Mouse (Mus musculus) kidney, adult 9 months (tissue): ENCODE data around the gene Anxa9.
A peak's percentile ranks its signal among the peaks of the same experiment; 100 is the strongest.
"Not testable (repeated sequence)": the region's sequence is repeated elsewhere in the genome, so short reads cannot be mapped to it uniquely, and the experiment has no call there.

Source experiments
- DNase-seq: peaks from one replicate; pipeline ENCODE4 v3.0.0; 2022

Gene Anxa9

GRCm38 (mm10) chr3:95307100-95307499, at the start of gene Anxa9:
TSS of gene Anxa9 (minus strand) at chr3:95307176.
- no peak for DNase-seq

GRCm38 (mm10) chr3:95355911-95356544, 49.1 kb upstream of the Anxa9 start:
- DNase-seq = not testable (repeated sequence)

DNA sequence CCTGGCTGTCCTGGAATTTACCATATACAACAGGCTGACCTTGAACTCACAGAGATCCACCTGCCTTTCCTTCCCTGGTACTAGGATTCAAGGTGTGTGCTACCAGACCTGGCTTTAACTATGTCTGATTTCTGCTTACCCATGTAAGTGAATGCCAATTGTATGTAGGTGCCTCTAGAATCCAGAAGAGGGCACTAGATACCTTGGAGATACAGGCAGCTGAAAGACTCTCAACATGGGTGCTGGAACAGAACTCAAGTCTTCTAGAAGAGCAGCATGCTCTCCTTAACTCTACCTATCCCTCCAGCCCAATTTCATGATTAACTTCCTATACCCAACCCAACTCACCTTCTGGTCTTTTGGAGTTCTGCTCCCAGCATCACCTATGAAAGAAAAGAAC, 42.5 kb upstream of the Anxa9 start:
- peak; percentile 73 for DNase-seq

DNA sequence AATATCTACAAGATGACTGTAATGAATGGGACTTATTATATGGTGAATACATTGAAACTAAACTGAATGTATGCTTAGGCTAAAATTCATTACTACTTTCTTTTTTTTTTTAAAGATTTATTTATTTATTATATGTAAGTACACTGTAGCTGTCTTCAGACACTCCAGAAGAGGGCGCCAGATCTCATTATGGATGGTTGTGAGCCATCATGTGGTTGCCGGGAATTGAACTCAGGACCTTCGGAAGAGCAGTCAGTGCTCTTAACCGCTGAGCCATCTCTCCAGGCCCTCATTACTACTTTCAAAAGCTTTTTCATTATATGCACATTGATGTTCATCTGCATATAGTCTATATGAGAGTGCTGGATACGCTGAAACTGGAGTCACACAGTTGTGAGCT, 41.4 kb upstream of the Anxa9 start:
- DNase-seq = not testable (repeated sequence)

DNA sequence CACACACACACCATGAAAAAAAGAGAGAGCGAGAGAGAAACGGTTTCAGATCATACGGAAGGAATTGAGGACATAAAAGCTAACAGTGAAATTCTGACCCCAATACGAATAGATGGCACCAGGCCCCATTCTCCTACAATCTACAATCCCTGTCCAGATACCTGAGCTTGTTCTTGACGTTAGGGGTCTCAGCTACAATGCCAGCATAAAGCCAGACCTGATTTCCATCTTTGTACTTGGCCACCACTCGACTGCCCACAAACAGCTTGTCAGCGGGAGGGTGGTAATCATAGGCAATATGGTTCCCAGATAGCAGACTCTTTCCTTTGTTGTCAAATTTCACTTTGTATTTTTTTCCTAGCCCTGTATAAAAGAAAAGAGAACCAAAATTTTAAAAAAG, 39.5 kb upstream of the Anxa9 start:
- DNase-seq = no peak

- DNase-seq = not testable (repeated sequence)
Observed at GRCm38 (mm10) chr3:95343356-95344000, 36.5 kb upstream of the Anxa9 start.

DNA sequence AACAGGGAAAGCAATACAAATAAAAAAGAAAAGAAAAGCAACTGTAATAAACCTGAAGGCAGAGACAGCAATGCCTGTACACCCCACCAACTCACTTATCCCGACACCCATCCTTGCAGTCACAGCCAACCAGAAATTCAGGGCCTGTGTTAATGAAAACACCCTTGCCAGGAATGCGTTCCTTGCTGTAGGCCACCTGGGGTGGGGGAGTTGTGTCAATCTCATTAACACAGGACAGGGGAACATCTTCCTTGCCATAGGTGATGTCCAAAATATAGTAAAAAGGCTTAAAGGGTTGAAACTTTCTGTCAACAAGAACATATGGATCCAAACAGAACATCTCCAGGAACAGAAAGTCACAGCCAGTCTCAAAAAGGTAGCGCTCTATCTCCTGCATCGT, 31.3 kb upstream of the Anxa9 start:
- no peak for DNase-seq

DNA sequence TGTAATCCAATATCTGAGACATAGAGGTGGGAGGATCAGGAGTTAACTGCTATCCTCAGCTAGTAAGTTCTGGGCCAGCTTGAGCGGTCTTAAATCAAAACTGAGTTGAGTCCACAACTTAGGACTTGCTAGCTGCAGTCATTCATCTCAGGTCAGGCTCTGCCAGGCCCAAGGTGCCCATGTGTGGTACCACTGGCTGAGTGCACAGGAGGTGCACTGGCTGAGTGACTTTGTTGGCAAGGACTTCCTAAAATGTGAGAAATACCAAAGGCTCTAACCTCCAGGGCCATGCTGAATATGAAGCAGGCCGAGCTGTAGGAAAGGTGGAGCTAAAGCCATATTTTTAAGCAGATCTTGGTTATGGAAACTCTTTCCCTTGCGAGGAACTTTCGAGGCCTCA, 30.4 kb upstream of the Anxa9 start:
- DNase-seq = no peak

- no peak for DNase-seq
Observed at GRCm38 (mm10) chr3:95331528-95331927, 24.6 kb upstream of the Anxa9 start.

- DNase-seq = no peak
Observed at GRCm38 (mm10) chr3:95328803-95329404, 21.9 kb upstream of the Anxa9 start.

GRCm38 (mm10) chr3:95324454-95325144, 17.6 kb upstream of the Anxa9 start:
- no peak for DNase-seq

DNA sequence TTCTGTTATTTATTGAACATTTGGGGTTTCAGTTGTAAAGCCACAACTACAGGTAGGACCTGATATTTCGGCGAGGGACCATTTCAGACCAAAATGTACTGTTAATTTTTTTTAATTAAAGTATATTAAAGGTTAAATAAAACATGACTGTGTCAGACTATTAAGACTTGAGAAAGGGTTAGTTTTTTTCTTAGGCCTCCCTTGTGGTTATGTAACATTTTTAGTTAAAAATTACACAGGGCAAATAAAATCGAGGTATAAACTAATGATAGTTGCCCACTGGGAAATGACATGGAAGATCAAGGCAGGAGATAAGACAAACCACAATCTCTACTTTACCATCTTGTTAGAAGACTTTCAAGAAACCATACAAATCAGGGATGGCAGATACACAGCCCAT, 16.5 kb upstream of the Anxa9 start:
- DNase-seq = peak; percentile 63

DNA sequence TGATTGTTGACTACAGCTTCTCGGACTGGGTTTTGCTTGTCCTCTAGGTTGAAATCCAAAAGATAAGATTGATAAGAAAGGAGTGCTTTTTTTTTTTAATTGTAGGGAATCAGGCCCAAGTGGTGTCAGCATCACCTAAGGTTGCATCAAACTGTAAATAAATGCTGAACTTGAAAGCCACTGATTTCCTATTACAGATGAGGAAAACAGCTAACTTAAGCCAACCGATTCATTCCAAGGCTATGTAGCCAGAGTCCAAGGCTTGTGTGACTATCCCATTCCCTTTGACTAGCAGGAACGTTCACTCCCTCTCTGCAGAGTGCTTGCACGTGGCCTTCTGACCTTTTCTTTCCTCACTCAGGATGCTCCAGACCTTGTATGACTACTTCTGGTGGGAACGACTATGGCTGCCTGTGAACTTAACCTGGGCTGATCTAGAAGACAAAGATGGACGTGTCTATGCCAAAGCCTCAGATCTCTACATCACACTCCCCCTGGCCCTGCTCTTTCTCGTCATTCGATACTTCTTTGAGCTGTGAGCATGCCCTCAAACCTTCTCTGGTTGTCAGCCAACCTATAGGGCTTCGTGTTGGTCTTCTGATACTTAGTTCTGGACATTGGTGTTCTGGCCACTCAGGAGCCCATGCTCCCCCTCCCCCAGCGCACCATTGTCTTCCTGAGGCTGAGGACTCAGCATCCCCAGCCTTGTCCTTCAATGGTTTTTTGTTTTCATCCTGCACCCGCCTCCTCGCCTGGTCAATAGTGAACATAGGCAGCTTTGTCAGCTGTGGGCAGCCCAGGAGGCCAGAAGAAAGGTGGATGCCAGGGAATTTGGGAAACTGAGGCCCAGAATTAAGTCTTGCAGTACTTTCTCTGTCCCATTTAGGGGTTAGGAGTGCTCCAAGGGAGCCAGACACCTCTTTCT, 13.0 kb upstream of the Anxa9 start:
- no peak for DNase-seq

DNA sequence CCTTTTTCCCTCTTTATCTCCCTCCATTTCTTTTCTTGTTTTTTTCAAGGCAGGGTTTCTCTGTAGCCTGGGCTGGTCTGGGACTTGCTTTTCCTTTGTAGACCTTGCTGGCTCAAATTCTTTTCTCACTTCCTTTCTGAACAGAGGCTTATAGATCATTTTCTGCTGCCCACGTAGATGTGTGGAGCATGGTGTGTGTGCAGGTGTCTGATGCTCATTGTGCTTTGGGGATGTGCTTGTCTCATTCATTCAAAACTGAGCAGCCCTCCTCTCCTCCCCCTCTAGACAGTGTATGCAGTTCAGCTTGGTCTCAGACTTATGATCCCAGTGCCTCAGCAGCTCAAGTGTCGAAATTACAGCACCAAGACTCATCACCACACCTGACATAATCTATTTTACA, 12.1 kb upstream of the Anxa9 start:
- DNase-seq = no peak

GRCm38 (mm10) chr3:95318548-95318947, 11.6 kb upstream of the Anxa9 start:
- peak; percentile 92 for DNase-seq

GRCm38 (mm10) chr3:95317414-95318080, 10.6 kb upstream of the Anxa9 start:
- DNase-seq = peak; percentile 86

DNA sequence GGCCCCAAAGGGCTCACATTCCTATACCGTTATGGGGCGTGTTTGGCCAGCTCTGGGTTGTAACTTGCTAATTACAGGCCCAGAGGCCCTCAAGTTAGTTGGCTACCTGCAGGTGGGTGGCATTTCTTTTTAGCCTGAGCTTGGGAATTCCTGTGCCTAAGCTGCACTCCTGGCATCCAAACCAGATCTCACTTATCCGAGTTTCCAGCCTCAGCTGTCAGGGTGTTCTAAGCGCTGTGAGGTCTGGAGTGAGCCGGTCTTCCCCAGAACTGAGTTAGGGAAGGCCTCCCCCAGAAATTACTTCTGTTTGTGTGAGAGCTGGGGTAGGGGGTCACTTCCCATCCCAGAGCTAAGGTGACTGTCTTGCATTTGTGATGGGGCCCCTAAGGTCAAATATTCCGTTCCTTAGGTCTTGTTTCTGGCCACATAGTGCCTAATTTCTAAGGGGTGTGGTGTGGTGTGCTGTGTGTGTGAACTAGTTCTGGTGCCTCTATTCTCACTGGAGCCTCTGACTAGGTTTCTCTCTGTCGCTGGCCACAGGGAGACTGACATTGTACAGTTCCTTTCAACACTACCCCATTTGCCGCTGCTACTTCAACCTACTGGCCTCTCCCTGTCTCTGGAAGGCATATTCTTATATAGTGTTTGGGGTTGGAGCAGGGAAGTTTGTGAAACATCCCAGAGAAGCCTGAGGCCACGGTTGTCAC, 9.0 kb upstream of the Anxa9 start:
- no peak for DNase-seq

GRCm38 (mm10) chr3:95315094-95315843, 8.3 kb upstream of the Anxa9 start:
- DNase-seq = peak; percentile 91

DNA sequence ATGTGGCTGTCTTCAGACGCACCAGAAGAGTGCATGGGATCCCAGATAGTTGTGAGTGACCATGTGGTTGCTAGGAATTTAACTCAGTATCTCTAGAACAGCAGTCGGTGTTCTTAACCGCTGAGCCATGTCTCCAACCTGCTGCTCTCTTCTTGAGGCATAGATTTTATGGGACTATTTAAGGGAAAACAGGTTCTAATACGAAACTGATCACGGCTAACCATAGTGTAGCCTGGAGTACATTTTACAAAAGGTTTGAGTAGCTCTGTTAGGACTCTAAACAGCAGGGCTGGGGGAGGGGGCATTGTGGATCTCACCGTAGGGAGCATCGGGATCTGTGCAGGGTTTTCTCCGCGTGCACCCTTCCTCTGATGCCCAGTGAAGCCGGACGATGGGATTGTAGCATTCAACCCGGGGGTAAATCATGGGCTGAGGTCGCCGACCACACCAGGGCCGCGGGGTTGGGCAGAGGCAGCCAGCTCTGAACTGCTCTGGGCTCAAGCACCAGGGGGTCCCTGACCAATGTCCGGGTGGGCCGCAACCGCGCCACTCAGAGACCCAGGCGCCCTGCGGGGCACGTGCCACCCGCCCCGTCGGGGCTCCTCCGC, 7.6 kb upstream of the Anxa9 start, which contains the start of gene Cers2:
Gene Cers2, plus strand, starts transcription at position 306 of the 608 bp plus-strand sequence.
- DNase-seq = no peak

DNA sequence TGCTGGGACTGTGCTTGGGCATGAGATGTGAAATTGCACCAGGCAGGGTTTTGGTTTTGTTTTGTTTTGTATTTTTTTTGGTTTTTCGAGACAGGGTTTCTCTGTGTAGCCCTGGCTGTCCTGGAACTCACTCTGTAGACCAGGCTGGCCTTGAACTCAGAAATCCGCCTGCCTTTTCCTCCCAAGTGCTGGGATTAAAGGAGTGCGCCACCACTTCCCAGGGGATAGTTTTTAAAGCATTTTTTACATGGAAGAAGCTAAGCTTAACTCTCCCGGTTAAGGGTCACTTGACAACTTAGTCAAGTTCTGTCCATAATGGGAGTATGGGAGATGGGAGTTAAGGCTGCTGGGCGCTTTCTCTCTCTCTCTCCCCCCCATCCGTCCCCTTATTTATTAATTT, 7.1 kb upstream of the Anxa9 start:
- DNase-seq = no peak
